Mouse (Mus musculus): ENCODE measurements around the gene Prkag1.

GRCm38 (mm10) chr15:98772511-98773211, 58.7 kb downstream of the Prkag1 start:
- TF ChIP-seq CTCF (IDR thresholded peaks at IDR 0.05; ENCODE audit: control insufficient read depth, insufficient read depth, insufficient read length), result no peak
- TF ChIP-seq USF1 (IDR thresholded peaks at IDR 0.05; ENCODE audit: low read depth), result no peak

All from C2C12 (cell line).